Mouse (Mus musculus) heart, embryonic 10.5 days (tissue): ENCODE measurements around the gene Gm3453. TPM values are rescaled to one million over a fixed set of nuclear protein-coding genes. Genes with fewer than 3 reads are reported as not detected.
"Not testable (repeated sequence)": the region's sequence is repeated elsewhere in the genome, so short reads cannot be mapped to it uniquely, and the experiment has no call there.

Source experiments
- DNase-seq: peaks from one replicate; pipeline ENCODE4 v3.0.0-alpha.2; 2017; ENCODE audit warnings: low spot score
- H3K27ac ChIP-seq: fragments of 300-500 bp; sonication (generic); 2 replicates; pipeline ENCODE4 v1.5.1; 2016; ENCODE audit warnings: mild to moderate bottlenecking
- H3K27me3 ChIP-seq: fragments of 300-500 bp; sonication (generic); 2 replicates; pipeline ENCODE4 v1.6.1; 2016; ENCODE audit warnings: mild to moderate bottlenecking; ENCODE audit not compliant: poor library complexity, insufficient read depth, severe bottlenecking
- H3K36me3 ChIP-seq: fragments of 300-500 bp; sonication (generic); 2 replicates; pipeline ENCODE4 v1.6.1; 2016; ENCODE audit warnings: mild to moderate bottlenecking, moderate library complexity
- H3K4me1 ChIP-seq: fragments of 300-500 bp; sonication (generic); 2 replicates; pipeline ENCODE4 v1.6.1; 2016; ENCODE audit warnings: mild to moderate bottlenecking
- H3K4me3 ChIP-seq: fragments of 300-500 bp; sonication (generic); 2 replicates; pipeline ENCODE4 v1.5.1; 2016; ENCODE audit warnings: mild to moderate bottlenecking, moderate library complexity
- H3K9me3 ChIP-seq: fragments of 300-500 bp; sonication (generic); 2 replicates; pipeline ENCODE4 v1.6.1; 2016; ENCODE audit warnings: mild to moderate bottlenecking, moderate library complexity
- WGBS: fragments of 180-500 bp; shearing (Covaris S2); methylation state at CpG from one replicate; pipeline ENCODE4 v1.1.7; 2016; 5-methylcytosine and 5-hydroxymethylcytosine counted together
- polyA plus RNA-seq: library from polyadenylated mRNA; unstranded; fragments of >200 nt; fragmentation: Nextera tagmentation; extraction: Ambion mirVana; gene quantifications from 2 replicates; pipeline ENCODE4 v1.2.1, GENCODE M21; 2016

Gene Gm3453
- not detected in 2 replicates for polyA plus RNA-seq

DNA sequence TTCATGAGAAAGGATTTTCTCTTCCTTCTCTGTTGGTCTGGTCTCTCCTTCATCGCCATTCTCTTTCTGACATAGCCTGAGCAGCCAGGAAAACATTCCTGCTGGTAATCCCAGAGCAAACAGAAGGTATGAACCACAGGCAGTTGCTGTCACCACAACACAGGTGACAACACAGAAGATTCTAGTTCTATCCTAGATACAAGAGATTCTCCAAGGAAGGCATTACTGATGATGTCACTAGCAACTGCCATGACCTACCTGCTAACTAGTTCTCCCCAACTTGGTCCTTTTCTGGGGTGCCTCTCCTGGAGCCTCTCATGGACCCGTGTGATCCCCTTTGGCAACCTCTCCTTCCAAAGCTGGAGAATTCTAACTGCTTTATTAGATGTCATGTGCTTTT, at the start of gene Gm3453:
Gene Gm3453, minus strand, starts transcription at position 101 of the 400 bp plus-strand sequence.
- not testable (repeated sequence) for H3K9me3 ChIP-seq, H3K27ac ChIP-seq, H3K36me3 ChIP-seq, H3K4me3 ChIP-seq, H3K4me1 ChIP-seq, H3K27me3 ChIP-seq, DNase-seq
- 42% methylated on average over 2 of the region's 2 CpGs for WGBS

DNA sequence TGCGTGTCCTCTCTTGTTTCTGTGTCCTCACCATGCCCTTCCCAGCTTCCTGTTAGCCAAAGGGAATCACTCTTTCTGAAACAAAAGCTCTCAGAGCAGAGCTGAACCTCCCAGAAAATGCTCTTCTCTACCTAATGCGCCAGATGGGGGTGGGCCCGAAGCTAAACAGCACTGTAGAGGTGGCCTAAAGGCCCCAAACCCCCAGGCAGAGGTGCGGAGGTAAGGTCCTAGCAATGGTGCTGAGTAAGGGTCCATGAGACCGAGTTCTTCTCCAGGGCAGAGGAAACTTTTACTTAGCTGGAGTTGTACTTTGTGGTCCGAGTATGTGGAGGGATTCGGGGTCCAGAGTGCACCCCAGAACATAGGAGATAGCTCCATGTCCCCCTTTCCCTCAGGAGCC, 8.2 kb upstream of the Gm3453 start:
- H3K4me3 ChIP-seq, H3K9me3 ChIP-seq, H3K4me1 ChIP-seq, H3K36me3 ChIP-seq, H3K27me3 ChIP-seq, H3K27ac ChIP-seq, DNase-seq: not testable (repeated sequence)
- WGBS, result 76% methylated on average over 7 of the region's 7 CpGs

DNA sequence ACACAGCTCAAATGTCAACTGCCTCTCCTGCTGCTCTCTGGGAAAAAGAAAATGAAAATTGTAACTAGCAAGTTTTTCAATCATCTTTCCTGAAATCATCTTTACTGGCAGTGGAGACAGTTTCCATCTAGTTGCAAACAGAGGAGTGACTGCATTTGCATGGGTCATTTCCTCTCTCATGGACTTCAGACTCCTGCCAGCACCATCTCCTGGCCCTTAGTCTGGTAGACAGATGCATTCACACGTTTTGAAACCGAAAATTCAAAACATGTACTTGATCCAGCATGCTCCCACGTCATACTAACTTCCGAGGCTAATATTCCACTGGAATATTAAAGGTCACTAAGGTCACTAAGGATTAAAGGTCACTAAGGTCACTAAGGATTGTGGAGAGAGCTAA, 16.5 kb downstream of the Gm3453 start:
- WGBS, result 36% methylated on average over 4 of the region's 4 CpGs
- H3K4me3 ChIP-seq, H3K36me3 ChIP-seq, H3K9me3 ChIP-seq, DNase-seq, H3K4me1 ChIP-seq, H3K27me3 ChIP-seq, H3K27ac ChIP-seq: not testable (repeated sequence)

DNA sequence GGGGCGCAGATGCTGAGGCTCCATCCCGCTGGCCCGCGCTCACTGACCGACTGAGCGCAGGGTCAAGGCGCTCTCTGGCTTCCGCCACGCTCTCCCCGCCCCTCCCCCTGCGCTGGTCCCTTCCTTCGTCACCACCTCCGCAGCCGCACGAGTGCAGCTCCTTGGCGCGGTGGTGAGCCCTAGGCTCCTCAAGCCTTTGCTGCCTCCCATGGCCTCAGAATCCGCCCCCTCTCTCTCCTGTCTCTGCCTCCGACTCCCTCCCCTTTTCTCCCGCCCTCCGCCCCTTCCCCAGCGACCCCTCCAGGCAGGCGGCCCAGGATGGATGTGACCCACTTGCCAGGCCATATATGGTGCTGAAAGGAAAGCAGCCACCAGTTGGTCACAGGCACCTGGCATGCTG, 17.3 kb downstream of the Gm3453 start, which contains the start of gene Gm3248:
Gene Gm3248, minus strand, starts transcription at position 111 of the 400 bp plus-strand sequence.
- not testable (repeated sequence) for H3K36me3 ChIP-seq, H3K27me3 ChIP-seq, H3K4me1 ChIP-seq, H3K9me3 ChIP-seq
- H3K27ac ChIP-seq, result peak within 1 kb of the TSS; percentile 62; the same call in 1 of the 2 replicates
- WGBS, result 2% methylated on average over 13 of the region's 23 CpGs
- H3K4me3 ChIP-seq, result peak within 1 kb of the TSS; percentile 60
- peak; percentile 74 for DNase-seq

DNA sequence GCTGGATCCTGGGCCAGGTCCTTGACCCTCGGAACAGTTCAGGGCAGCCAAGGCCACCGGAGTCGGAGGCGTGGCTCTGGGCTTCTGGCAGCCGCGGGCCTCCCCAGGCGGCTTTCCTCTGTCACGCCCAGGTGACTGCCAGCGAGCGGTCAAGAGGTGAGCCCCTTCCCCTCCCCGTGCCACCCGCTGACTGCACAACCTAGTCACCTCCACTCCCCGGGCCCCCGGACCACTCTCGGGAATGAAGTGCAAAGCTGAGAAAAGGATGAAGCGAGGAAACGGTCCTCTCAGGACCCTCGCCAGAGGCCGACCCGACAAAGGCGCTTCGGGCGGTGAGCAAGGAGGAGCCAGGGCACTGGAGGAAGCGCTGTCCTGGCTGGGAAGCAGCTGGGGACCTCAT, 17.8 kb downstream of the Gm3453 start:
- not testable (repeated sequence) for H3K27me3 ChIP-seq, H3K36me3 ChIP-seq, DNase-seq, H3K9me3 ChIP-seq, H3K4me1 ChIP-seq
- H3K4me3 ChIP-seq, result peak overlapping the region; percentile 60
- peak overlapping the region; percentile 62; the same call in 1 of the 2 replicates for H3K27ac ChIP-seq
- WGBS, result 1% methylated on average over 23 of the region's 24 CpGs

DNA sequence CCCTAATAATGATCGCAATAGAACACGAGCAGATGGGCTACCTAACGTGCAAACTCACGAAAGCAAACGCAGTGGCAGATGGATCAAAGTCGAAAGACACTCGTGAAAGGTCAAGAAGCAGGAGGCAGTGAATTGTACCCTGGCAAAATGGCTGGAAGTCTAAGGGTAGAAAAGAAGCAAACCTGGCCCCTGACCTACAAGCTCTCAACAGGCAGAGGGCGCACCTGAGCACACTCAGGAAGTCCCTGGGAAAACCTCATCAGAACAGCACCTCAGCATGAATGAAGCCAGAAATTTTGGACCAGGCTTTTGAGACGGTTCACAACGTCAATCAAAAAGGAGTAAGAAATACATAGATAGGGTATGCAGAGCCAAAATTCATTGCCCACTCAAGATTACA, 18.5 kb downstream of the Gm3453 start:
- not testable (repeated sequence) for H3K27ac ChIP-seq, DNase-seq, H3K36me3 ChIP-seq, H3K4me3 ChIP-seq, H3K27me3 ChIP-seq, H3K4me1 ChIP-seq, H3K9me3 ChIP-seq
- WGBS, result 20% methylated on average over 6 of the region's 10 CpGs

DNA sequence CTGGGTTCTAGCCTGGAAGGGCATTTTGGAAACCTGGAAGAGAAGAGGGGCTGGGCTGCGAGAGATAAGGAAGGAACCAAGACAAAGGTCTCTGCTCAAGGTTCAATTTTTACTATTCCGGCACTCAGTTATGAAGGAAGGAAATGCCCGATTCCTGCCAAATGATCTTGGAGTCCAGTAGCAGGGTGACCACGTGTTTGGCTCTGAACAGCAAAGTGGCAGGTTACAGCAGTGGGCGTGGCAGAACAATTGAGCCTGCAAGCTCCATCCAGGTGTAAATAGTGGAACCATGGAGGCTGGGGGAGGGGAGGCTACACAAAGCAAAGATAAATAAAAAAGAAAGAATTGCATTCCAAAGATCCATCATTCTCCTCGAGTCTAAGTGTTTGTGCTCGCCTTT, 55.7 kb downstream of the Gm3453 start:
- WGBS, result 71% methylated on average over 7 of the region's 7 CpGs
- not testable (repeated sequence) for H3K27me3 ChIP-seq, H3K27ac ChIP-seq, H3K36me3 ChIP-seq, H3K4me3 ChIP-seq, H3K4me1 ChIP-seq, H3K9me3 ChIP-seq, DNase-seq

Other genes starting within 250 kb of the Gm3453 start
- gene Gm3373, start 237.6 kb downstream of the Gm3453 start, polyA plus RNA-seq, result 0.11 and 0.20 TPM in 2 replicates
- gene Gm3383, start 171.2 kb downstream of the Gm3453 start, polyA plus RNA-seq, result 0.90 and 1.3 TPM in 2 replicates
- gene Gm3424, start 148.8 kb downstream of the Gm3453 start, polyA plus RNA-seq, result not detected in 2 replicates
- 0.23 TPM in 1 of 2 replicates, not detected in the other for gene Gm8237, start 98.8 kb downstream of the Gm3453 start, polyA plus RNA-seq
- 1.1 and 1.7 TPM in 2 replicates for gene Gm3248, start 17.4 kb downstream of the Gm3453 start, polyA plus RNA-seq
- not detected in 2 replicates for gene Gm6337, start 79.1 kb upstream of the Gm3453 start, polyA plus RNA-seq
- gene Gm8206, start 114.8 kb upstream of the Gm3453 start, polyA plus RNA-seq, result 0.95 and 1.2 TPM in 2 replicates
- gene Gm3468, start 129.5 kb upstream of the Gm3453 start, polyA plus RNA-seq, result 3.2 and 3.4 TPM in 2 replicates
- not detected in 2 replicates for gene Gm3476, start 146.7 kb upstream of the Gm3453 start, polyA plus RNA-seq
- gene Gm21560, start 240.2 kb upstream of the Gm3453 start, polyA plus RNA-seq, result not detected in 2 replicates